Mouse (Mus musculus): ENCODE measurements around the gene Tmc6. TPM values are rescaled to one million over a fixed set of nuclear protein-coding genes. Genes with fewer than 3 reads are reported as not detected.

Tmc6 gene
- polyA plus RNA-seq, 1 experiment, result 606 TPM

GRCm38 (mm10) chr11:117766275-117766674, 15.7 kb downstream of the Tmc6 start:
- 78% methylated on average over 3 of the region's 3 CpGs for WGBS
- H3K4me3 ChIP-seq (ENCODE audit: insufficient read depth, low read depth, low read length), result no peak overlapping the region
- peaks cover 2% of the 10 kb centered on the region for H3K4me1 ChIP-seq (ENCODE audit: control insufficient read depth, insufficient read depth, low read length)
- H3K27ac ChIP-seq (ENCODE audit: insufficient read depth, low read depth, low read length), result no peak overlapping the region
- TF ChIP-seq CTCF (IDR thresholded peaks at IDR 0.05; ENCODE audit: insufficient read depth, low read depth, low read length), result no peak
- TF ChIP-seq POLR2A (IDR thresholded peaks at IDR 0.05; ENCODE audit: insufficient read depth, low read depth, low read length), result no peak

DNA sequence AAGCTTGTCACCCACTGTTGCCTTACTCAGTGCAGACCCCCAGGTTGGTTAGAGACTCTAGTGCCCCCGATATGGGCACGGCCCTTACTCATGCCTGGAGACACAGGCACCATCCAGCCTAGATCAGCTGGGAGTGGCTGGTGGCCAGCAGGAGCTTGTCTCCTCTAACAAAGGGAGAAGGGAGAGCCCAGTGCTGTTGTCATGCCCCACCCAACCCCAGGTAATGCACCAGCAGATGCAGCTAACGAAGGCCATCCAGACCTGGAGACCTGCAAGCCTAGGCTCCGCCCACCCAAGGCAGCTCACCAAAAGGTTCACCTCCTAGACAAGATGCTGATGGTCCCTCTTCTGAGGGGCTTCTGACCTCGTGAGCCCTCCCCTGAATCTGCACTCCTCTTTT, 16.6 kb downstream of the Tmc6 start:
- WGBS, result 90% methylated on average over 5 of the region's 5 CpGs
- no peak overlapping the region for H3K27ac ChIP-seq (ENCODE audit: insufficient read depth, low read depth, low read length)
- H3K4me1 ChIP-seq (ENCODE audit: control insufficient read depth, insufficient read depth, low read length), result peaks cover 6% of the 10 kb centered on the region
- H3K4me3 ChIP-seq (ENCODE audit: insufficient read depth, low read depth, low read length), result no peak overlapping the region
- TF ChIP-seq POLR2A (IDR thresholded peaks at IDR 0.05; ENCODE audit: insufficient read depth, low read depth, low read length) (no peak), CTCF (IDR thresholded peaks at IDR 0.05; ENCODE audit: insufficient read depth, low read depth, low read length) (no peak)

GRCm38 (mm10) chr11:117764319-117764718, 17.7 kb downstream of the Tmc6 start:
- no peak for TF ChIP-seq CTCF (IDR thresholded peaks at IDR 0.05; ENCODE audit: insufficient read depth, low read depth, low read length)
- no peak for TF ChIP-seq POLR2A (IDR thresholded peaks at IDR 0.05; ENCODE audit: insufficient read depth, low read depth, low read length)
- 92% methylated on average over 9 of the region's 9 CpGs for WGBS
- peaks cover 8% of the 10 kb centered on the region for H3K4me1 ChIP-seq (ENCODE audit: control insufficient read depth, insufficient read depth, low read length)
- no peak overlapping the region for H3K4me3 ChIP-seq (ENCODE audit: insufficient read depth, low read depth, low read length)
- H3K27ac ChIP-seq (ENCODE audit: insufficient read depth, low read depth, low read length), result no peak overlapping the region

- Histone ChIP-seq H3K4me3 (ENCODE audit: insufficient read depth, low read depth, low read length) (no peak overlapping the region), H3K27ac (ENCODE audit: insufficient read depth, low read depth, low read length) (no peak overlapping the region), H3K4me1 (ENCODE audit: control insufficient read depth, insufficient read depth, low read length) (peaks cover 8% of the 10 kb centered on the region; the same call in 1 of the 2 replicates)
- TF ChIP-seq POLR2A (IDR thresholded peaks at IDR 0.05; ENCODE audit: insufficient read depth, low read depth, low read length) (no peak), CTCF (IDR thresholded peaks at IDR 0.05; ENCODE audit: insufficient read depth, low read depth, low read length) (no peak)
- 65% methylated on average over 12 of the region's 12 CpGs for WGBS
These were observed 19.8 kb downstream of the Tmc6 start for GRCm38 (mm10) chr11:117762246-117762645.

GRCm38 (mm10) chr11:117761801-117762200, 20.2 kb downstream of the Tmc6 start:
- H3K4me1 ChIP-seq (ENCODE audit: control insufficient read depth, insufficient read depth, low read length), result peaks cover 8% of the 10 kb centered on the region; the same call in 1 of the 2 replicates
- H3K27ac ChIP-seq (ENCODE audit: insufficient read depth, low read depth, low read length), result no peak overlapping the region
- no peak for TF ChIP-seq CTCF (IDR thresholded peaks at IDR 0.05; ENCODE audit: insufficient read depth, low read depth, low read length)
- no peak for TF ChIP-seq POLR2A (IDR thresholded peaks at IDR 0.05; ENCODE audit: insufficient read depth, low read depth, low read length)
- H3K4me3 ChIP-seq (ENCODE audit: insufficient read depth, low read depth, low read length), result no peak overlapping the region
- 91% methylated on average over 13 of the region's 13 CpGs for WGBS

DNA sequence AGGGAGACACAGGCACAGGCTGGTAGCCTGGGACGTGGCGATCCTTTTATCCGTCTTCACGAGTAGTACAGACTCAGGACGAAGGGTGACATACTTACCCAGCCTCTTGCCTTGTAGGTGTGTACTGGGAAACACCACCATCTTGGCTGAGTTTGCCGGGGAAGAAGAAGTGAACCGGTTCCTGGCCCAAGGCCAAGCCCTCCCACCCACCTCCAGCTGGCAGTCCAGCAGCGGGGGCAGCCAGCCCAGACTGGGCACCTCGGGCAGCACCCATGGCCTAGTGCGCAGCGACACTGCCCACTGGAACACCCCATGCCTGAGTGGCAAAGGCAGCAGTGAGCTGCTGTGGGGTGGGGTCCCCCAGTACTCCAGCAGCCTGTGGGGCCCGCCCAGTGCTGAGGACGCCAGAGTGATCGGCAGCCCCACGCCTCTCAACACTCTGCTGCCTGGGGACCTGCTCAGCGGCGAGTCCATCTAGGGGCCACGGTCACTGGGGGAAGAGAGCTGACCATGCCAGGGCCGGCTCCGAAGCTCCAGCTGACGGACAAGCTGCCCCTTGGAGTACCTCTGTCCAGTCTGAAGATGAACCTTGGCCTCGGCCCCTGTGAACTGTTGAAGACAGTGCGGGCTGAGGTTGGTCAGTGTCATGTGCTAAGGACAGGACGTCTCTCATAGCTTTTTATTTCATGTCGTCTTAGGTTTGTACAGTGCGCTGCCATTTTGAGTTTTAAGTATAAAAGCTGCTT, 21.5 kb downstream of the Tmc6 start:
- WGBS, result 81% methylated on average over 26 of the region's 26 CpGs
- Histone ChIP-seq H3K4me3 (ENCODE audit: insufficient read depth, low read depth, low read length) (no peak overlapping the region), H3K27ac (ENCODE audit: insufficient read depth, low read depth, low read length) (no peak overlapping the region), H3K4me1 (ENCODE audit: control insufficient read depth, insufficient read depth, low read length) (peaks cover 8% of the 10 kb centered on the region; the same call in 1 of the 2 replicates)
- TF ChIP-seq CTCF (IDR thresholded peaks at IDR 0.05; ENCODE audit: insufficient read depth, low read depth, low read length) (no peak), POLR2A (IDR thresholded peaks at IDR 0.05; ENCODE audit: insufficient read depth, low read depth, low read length) (no peak)

DNA sequence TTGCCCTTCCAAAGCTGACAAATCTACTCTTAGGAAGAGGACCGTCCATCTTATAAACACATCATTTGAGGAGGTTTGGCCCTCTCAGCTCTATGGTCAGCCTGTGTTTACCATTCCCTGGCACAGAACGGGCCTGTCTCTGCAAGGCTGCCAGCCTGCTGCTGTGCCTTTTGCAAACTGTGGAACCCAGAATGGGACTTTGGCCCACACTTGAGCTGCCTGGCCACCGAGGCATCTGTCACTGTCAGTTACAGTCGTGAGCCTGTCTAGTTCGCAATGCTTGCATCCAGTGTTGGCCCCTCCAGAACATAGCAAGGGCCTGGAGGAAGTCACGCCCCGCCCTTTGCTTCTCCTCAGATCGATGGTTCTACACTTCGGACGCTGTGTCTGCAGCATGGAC, 22.7 kb downstream of the Tmc6 start:
- Histone ChIP-seq H3K27ac (ENCODE audit: insufficient read depth, low read depth, low read length) (no peak overlapping the region), H3K4me3 (ENCODE audit: insufficient read depth, low read depth, low read length) (no peak overlapping the region), H3K4me1 (ENCODE audit: control insufficient read depth, insufficient read depth, low read length) (peaks cover 8% of the 10 kb centered on the region; the same call in 1 of the 2 replicates)
- TF ChIP-seq CTCF (IDR thresholded peaks at IDR 0.05; ENCODE audit: insufficient read depth, low read depth, low read length) (no peak), POLR2A (IDR thresholded peaks at IDR 0.05; ENCODE audit: insufficient read depth, low read depth, low read length) (no peak)
- WGBS, result 87% methylated on average over 10 of the region's 10 CpGs

DNA sequence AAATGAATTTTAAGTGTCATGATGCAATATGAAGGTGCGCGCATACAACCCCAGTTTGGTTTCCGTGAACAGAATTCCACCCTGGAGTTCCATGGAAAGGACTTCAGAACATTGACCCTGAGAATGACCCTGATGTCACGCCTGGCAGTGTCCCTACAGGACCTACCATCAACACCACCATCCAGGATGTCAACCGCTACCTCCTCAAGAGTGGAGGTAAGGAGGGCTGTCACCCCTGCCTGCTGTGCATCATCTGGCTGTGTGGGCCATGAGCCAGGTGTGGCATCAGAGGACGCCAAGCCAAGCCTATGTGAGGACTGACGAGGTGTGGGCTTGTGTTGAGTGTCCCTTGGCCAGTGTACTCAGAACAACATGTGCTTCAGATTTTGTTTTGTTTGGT, 26.1 kb downstream of the Tmc6 start:
- over 99% methylated on average over 7 of the region's 7 CpGs for WGBS
- H3K4me1 ChIP-seq (ENCODE audit: control insufficient read depth, insufficient read depth, low read length), result peaks cover 6% of the 10 kb centered on the region; the same call in 1 of the 2 replicates
- no peak overlapping the region for H3K4me3 ChIP-seq (ENCODE audit: insufficient read depth, low read depth, low read length)
- TF ChIP-seq CTCF (IDR thresholded peaks at IDR 0.05; ENCODE audit: insufficient read depth, low read depth, low read length) (no peak), POLR2A (IDR thresholded peaks at IDR 0.05; ENCODE audit: insufficient read depth, low read depth, low read length) (no peak)
- H3K27ac ChIP-seq (ENCODE audit: insufficient read depth, low read depth, low read length), result no peak overlapping the region

GRCm38 (mm10) chr11:117751544-117751943, 30.5 kb downstream of the Tmc6 start:
- no peak overlapping the region for H3K27ac ChIP-seq (ENCODE audit: insufficient read depth, low read depth, low read length)
- 72% methylated on average over 6 of the region's 6 CpGs for WGBS
- TF ChIP-seq CTCF (IDR thresholded peaks at IDR 0.05; ENCODE audit: insufficient read depth, low read depth, low read length) (no peak), POLR2A (IDR thresholded peaks at IDR 0.05; ENCODE audit: insufficient read depth, low read depth, low read length) (no peak)
- no peaks in the 10 kb centered on the region for H3K4me1 ChIP-seq (ENCODE audit: control insufficient read depth, insufficient read depth, low read length)
- no peak overlapping the region for H3K4me3 ChIP-seq (ENCODE audit: insufficient read depth, low read depth, low read length)

All from olfactory bulb, adult 2 months (tissue).